Mouse (Mus musculus) neutrophil, adult 65 days (primary cell): ENCODE data around the gene Erbin. TPM values are rescaled to one million over a fixed set of nuclear protein-coding genes. Genes with fewer than 3 reads are reported as not detected.

Experiments
- total RNA-seq: library from RNA; stranded (reverse); gene quantifications from 2 replicates; pipeline ENCODE4 v1.2.4, GENCODE M21; 2023

Erbin gene
- total RNA-seq: 83.0 and 104 TPM in 2 replicates

GRCm38 (mm10) chr13:103920261-103920932, at the start of gene Erbin:
Erbin (minus strand) TSS chr13:103920514.

DNA sequence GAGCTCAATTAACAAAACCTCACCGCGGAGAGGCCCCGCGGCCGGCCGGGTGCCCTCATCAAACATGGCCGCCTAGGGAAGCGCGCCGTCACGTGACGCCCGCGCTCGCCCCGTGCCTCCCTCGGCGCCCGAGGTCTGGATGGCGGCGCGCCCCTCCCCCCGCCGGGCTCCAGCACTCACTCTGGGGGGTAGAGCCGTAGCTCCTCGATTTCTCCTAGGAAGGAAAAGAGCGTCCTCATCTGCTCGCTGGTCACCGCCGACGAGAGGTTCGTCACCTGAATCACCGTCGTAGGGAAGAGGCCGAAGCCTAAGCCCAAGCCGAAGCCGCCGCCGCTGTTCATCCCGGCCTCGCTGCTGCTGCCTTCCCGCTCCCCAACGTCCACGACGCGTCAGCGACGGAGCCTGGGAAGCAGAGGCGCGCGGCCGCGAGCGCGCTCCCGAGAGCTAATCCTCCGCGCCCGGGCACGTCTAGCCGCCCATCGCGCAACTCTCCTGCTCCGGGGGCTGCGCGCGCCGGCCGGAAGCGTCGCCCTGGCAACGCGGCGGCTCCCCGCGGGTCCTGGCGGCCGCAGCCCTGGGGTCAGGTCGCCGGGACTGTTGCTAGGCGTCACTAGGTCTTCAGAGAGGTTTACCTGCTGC, 146.1 kb downstream of the Erbin start, which contains the start of gene Srek1:
Gene Srek1 (minus strand): TSS at position 490 of the 639 bp plus-strand sequence.

Other genes with a start within 250 kb of the Erbin start
- gene Srek1, start 145.9 kb downstream of the Erbin start, total RNA-seq: 71.6 and 90.3 TPM in 2 replicates
- gene Nln, start 189.1 kb upstream of the Erbin start, total RNA-seq: 12.4 and 14.1 TPM in 2 replicates
- gene Sgtb, start 189.2 kb upstream of the Erbin start, total RNA-seq: not detected in 2 replicates